Mouse (Mus musculus): ENCODE data around the gene Sinhcaf. TPM values are rescaled to one million over a fixed set of nuclear protein-coding genes. Genes with fewer than 3 reads are reported as not detected.
"Not testable (repeated sequence)": the region's sequence is repeated elsewhere in the genome, so short reads cannot be mapped to it uniquely, and the experiment has no call there.

The Sinhcaf gene
- polyA plus RNA-seq (2015; fragmentation: Nextera tagmentation; extraction: Ambion mirVana): 91.0 and 99.0 TPM in 2 replicates

GRCm38 (mm10) chr6:148946409-148946742, at the start of gene Sinhcaf:
TSS of gene Sinhcaf (minus strand) at chr6:148946467.
- H3K36me3 ChIP-seq (ENCODE audit: control insufficient read depth, insufficient read depth, low read length): 0 out of 2 replicates have a peak, but pooled peaks cover 2% of the 10 kb centered on the region
- peak within 1 kb of the TSS; percentile 94 for H3K4me3 ChIP-seq (ENCODE audit: low read length)
- no peaks in the 10 kb centered on the region for H3K9me3 ChIP-seq (ENCODE audit: control insufficient read depth, low read length)
- ATAC-seq (ENCODE audit: low read depth): peak; percentile 87
- H3K9ac ChIP-seq (ENCODE audit: low read length): peak within 1 kb of the TSS; percentile 97
- peak within 1 kb of the TSS; percentile 96 for H3K27ac ChIP-seq (ENCODE audit: low read length)
- no peaks in the 10 kb centered on the region for H3K27me3 ChIP-seq (ENCODE audit: control insufficient read depth, insufficient read depth, low read depth, low read length)
- peaks cover 11% of the 10 kb centered on the region; the same call in 1 of the 2 replicates for H3K4me1 ChIP-seq (replicated peaks; ENCODE audit: control insufficient read depth, insufficient read depth, low read length)
- WGBS: under 1% methylated on average over 42 of the region's 47 CpGs
- peak within 1 kb of the TSS; percentile 87 for H3K4me2 ChIP-seq (ENCODE audit: low read depth, low read length)

- H3K27me3 ChIP-seq (ENCODE audit: control insufficient read depth, insufficient read depth, low read depth, low read length): no peaks in the 10 kb centered on the region
- no peak overlapping the region for H3K4me2 ChIP-seq (ENCODE audit: low read depth, low read length)
- H3K36me3 ChIP-seq (ENCODE audit: control insufficient read depth, insufficient read depth, low read length): peaks cover 2% of the 10 kb centered on the region; the same call in 1 of the 2 replicates
- WGBS: 58% methylated on average over 5 of the region's 5 CpGs
- ATAC-seq (ENCODE audit: low read depth): no peak
- H3K9ac ChIP-seq (ENCODE audit: low read length): no peak overlapping the region
- H3K4me3 ChIP-seq (ENCODE audit: low read length): no peak overlapping the region
- H3K4me1 ChIP-seq (replicated peaks; ENCODE audit: control insufficient read depth, insufficient read depth, low read length): no peaks in the 10 kb centered on the region; the same call in 1 of the 2 replicates
- H3K9me3 ChIP-seq (ENCODE audit: control insufficient read depth, low read length): no peaks in the 10 kb centered on the region
- H3K27ac ChIP-seq (ENCODE audit: low read length): no peak overlapping the region
Observed at GRCm38 (mm10) chr6:148994327-148994999, 48.2 kb upstream of the Sinhcaf start.

DNA sequence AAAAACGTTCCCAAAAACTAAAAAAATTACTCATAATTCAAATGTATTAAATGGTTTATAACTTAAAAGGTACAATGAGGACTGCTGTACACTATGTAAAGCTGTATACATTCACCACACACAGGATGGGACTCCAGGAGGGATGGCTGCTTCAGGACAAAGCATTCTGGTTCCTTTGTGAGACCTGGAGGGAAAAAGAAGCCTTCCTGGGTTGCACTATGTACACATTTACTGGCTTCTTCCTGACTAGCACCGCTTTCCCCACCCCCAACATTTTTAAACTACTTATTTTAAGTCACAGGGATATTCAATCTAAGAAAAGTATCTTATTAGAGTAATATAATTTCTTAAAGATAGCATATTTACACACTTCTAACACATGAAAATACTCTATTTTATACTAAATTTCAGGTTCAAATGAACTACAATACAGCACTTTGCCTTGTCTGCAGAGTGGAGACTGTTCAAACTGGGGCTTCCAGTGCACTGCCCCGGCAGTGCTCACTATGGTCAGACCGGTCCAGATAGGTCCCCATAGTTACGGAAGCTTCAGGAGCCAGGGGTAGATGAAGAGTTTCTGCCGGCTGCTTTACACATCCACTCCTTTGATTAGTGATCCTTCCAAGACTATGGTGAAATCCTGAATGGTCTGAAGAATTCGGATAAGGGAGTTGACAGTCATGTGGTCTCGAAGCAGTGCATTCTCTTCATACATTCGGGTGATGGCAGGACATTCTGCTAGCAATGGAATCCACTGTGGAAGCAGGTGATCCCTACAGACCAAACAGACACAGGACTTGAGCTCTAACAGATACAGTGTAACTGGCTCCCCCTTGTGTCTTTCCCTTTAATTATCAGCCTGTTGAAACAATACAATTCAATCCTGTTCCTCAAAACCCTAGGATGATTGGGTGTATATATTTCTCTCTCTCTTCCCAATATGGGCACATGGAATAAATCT, 47.1 kb upstream of the Sinhcaf start:
- H3K4me3 ChIP-seq (ENCODE audit: low read length): no peak overlapping the region

DNA sequence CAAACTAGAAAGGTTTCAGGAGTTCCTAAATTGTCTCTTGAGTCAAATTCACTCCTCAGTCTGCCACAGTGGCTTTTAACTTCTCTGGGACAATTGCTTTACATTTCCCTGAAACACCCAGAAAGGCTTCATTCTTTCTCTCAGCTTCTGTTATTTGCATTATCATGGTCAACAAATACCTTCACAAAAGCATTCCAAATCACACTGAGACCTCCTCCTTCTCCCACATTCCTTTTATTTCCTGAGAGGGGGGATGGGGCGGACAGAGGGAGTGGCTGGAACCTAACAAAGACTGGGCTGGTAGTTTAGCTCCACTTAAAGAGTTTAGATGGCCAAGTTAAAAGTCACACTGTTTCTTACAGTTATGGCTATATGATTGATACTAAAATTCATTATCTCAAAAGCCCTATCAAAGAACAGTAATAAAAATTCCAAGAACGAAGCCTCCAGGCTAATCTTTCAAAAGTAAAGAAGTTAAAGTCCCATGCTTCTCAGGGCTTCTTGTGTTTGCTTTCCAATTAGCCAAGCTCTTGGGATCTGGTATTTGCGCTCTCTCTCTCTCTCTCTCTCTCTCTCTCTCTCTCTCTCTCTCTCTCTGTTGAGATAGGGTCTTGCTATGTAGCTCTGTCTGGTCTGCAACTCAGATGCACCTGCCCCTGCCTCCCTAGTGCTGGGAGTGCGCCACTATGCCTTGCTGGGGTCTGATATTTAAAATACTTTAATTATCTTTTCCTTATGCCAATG, 46.3 kb upstream of the Sinhcaf start:
- H3K27me3 ChIP-seq (ENCODE audit: control insufficient read depth, insufficient read depth, low read depth, low read length): no peaks in the 10 kb centered on the region
- H3K4me3 ChIP-seq (ENCODE audit: low read length): no peak overlapping the region
- H3K4me2 ChIP-seq (ENCODE audit: low read depth, low read length): no peak overlapping the region; the same call in 1 of the 2 replicates
- H3K4me1 ChIP-seq (replicated peaks; ENCODE audit: control insufficient read depth, insufficient read depth, low read length): no peaks in the 10 kb centered on the region; the same call in 1 of the 2 replicates
- no peaks in the 10 kb centered on the region for H3K9me3 ChIP-seq (ENCODE audit: control insufficient read depth, low read length)
- H3K27ac ChIP-seq (ENCODE audit: low read length): peak overlapping the region; percentile 81
- ATAC-seq (ENCODE audit: low read depth): peak; percentile 71; the same call in 1 of the 2 replicates
- WGBS: 44% methylated on average over 4 of the region's 4 CpGs
- no peak overlapping the region for H3K9ac ChIP-seq (ENCODE audit: low read length)
- no peaks in the 10 kb centered on the region for H3K36me3 ChIP-seq (ENCODE audit: control insufficient read depth, insufficient read depth, low read length)

More for the DNA sequence above, 47.1 kb upstream of the Sinhcaf start:
- H3K4me2 ChIP-seq (ENCODE audit: low read depth, low read length): no peak overlapping the region
- H3K27ac ChIP-seq (ENCODE audit: low read length): peak overlapping the region; percentile 81
- H3K9ac ChIP-seq (ENCODE audit: low read length): no peak overlapping the region
- H3K27me3 ChIP-seq (ENCODE audit: control insufficient read depth, insufficient read depth, low read depth, low read length): no peaks in the 10 kb centered on the region
- no peaks in the 10 kb centered on the region for H3K9me3 ChIP-seq (ENCODE audit: control insufficient read depth, low read length)
- 24% methylated on average over 9 of the region's 9 CpGs for whole genome bisulfite sequencing
- no peaks in the 10 kb centered on the region for H3K36me3 ChIP-seq (ENCODE audit: control insufficient read depth, insufficient read depth, low read length)
- H3K4me1 ChIP-seq (replicated peaks; ENCODE audit: control insufficient read depth, insufficient read depth, low read length): no peaks in the 10 kb centered on the region; the same call in 1 of the 2 replicates
- peak; percentile 68 for ATAC-seq (ENCODE audit: low read depth)

- no peaks in the 10 kb centered on the region for H3K9me3 ChIP-seq (ENCODE audit: control insufficient read depth, low read length)
- no peak overlapping the region for H3K9ac ChIP-seq (ENCODE audit: low read length)
- H3K4me3 ChIP-seq (ENCODE audit: low read length): no peak overlapping the region
- no peaks in the 10 kb centered on the region for H3K27me3 ChIP-seq (ENCODE audit: control insufficient read depth, insufficient read depth, low read depth, low read length)
- 50% methylated on average over 6 of the region's 6 CpGs for WGBS
- no peaks in the 10 kb centered on the region; the same call in 1 of the 2 replicates for H3K4me1 ChIP-seq (replicated peaks; ENCODE audit: control insufficient read depth, insufficient read depth, low read length)
- peak overlapping the region; percentile 81 for H3K27ac ChIP-seq (ENCODE audit: low read length)
- peak overlapping the region; percentile 5; the same call in 1 of the 2 replicates for H3K4me2 ChIP-seq (ENCODE audit: low read depth, low read length)
- no peaks in the 10 kb centered on the region for H3K36me3 ChIP-seq (ENCODE audit: control insufficient read depth, insufficient read depth, low read length)
- ATAC-seq (ENCODE audit: low read depth): no peak
Observed at GRCm38 (mm10) chr6:148991660-148992372, 45.5 kb upstream of the Sinhcaf start.

DNA sequence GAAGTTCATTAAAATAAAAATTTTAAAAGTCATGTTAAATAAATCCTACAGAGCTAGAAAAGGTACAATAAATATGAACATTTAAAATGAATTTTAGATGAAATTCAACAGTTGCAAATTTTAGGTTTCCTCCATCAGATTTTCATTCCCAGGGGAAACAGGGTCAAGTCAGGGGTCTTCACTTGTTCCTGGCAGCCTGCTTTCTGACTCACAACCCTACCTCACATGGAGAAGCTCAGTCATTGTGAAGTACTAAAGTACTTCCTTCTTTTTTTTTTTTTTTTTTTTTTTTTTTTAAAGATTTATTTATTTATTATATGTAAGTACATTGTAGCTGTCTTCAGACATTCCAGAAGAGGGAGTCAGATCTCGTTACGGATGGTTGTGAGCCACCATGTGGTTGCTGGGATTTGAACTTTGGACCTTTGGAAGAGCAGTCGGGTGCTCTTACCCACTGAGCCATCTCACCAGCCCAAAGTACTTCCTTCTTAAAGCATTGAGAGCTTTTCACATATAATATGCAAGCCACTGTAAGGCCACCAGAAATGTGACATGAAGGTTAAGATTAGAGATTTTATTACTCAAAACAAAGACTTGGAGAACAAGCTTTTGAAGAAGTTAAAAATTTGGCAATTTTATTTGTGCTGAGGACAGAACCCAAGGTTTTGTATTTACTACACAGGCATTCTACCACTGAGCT, 43.7 kb upstream of the Sinhcaf start:
- not testable (repeated sequence) for H3K4me1 ChIP-seq (replicated peaks; ENCODE audit: control insufficient read depth, insufficient read depth, low read length); ATAC-seq (ENCODE audit: low read depth); H3K27me3 ChIP-seq (ENCODE audit: control insufficient read depth, insufficient read depth, low read depth, low read length); H3K4me3 ChIP-seq (ENCODE audit: low read length); H3K9me3 ChIP-seq (ENCODE audit: control insufficient read depth, low read length); H3K36me3 ChIP-seq (ENCODE audit: control insufficient read depth, insufficient read depth, low read length); H3K4me2 ChIP-seq (ENCODE audit: low read depth, low read length); H3K9ac ChIP-seq (ENCODE audit: low read length); H3K27ac ChIP-seq (ENCODE audit: low read length)
- 58% methylated on average over 1 of the region's 3 CpGs for whole genome bisulfite sequencing

DNA sequence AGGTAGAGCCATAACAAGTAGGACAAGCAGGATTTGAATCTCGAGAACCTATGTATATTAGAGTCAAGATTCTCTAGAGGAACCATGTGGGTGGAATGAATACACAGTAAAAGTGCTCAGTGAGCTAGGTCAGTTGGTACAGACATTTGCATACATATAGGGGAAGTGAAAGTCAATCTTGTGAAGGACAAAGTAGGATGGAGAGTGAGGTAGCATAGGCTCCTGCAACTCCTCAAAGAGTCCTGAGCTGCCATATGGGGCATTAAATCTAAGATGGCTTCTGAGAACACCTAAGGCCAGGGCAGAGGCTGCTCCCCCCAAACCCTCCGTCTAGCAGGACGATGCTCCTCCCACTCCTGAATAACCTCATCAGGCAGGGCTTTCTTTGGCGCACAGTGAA, 39.7 kb upstream of the Sinhcaf start:
- no peak for ATAC-seq (ENCODE audit: low read depth)
- H3K27me3 ChIP-seq (ENCODE audit: control insufficient read depth, insufficient read depth, low read depth, low read length): no peaks in the 10 kb centered on the region
- H3K4me1 ChIP-seq (replicated peaks; ENCODE audit: control insufficient read depth, insufficient read depth, low read length): no peaks in the 10 kb centered on the region; the same call in 1 of the 2 replicates
- WGBS: 72% methylated on average over 4 of the region's 4 CpGs
- no peak overlapping the region for H3K9ac ChIP-seq (ENCODE audit: low read length)
- H3K4me2 ChIP-seq (ENCODE audit: low read depth, low read length): no peak overlapping the region
- no peak overlapping the region for H3K27ac ChIP-seq (ENCODE audit: low read length)
- no peaks in the 10 kb centered on the region for H3K9me3 ChIP-seq (ENCODE audit: control insufficient read depth, low read length)
- H3K4me3 ChIP-seq (ENCODE audit: low read length): no peak overlapping the region
- no peaks in the 10 kb centered on the region for H3K36me3 ChIP-seq (ENCODE audit: control insufficient read depth, insufficient read depth, low read length)

- Histone ChIP-seq H3K4me1 (replicated peaks; ENCODE audit: control insufficient read depth, insufficient read depth, low read length) (no peaks in the 10 kb centered on the region; the same call in 1 of the 2 replicates), H3K4me2 (ENCODE audit: low read depth, low read length) (no peak overlapping the region), H3K9me3 (ENCODE audit: control insufficient read depth, low read length) (no peaks in the 10 kb centered on the region), H3K27me3 (ENCODE audit: control insufficient read depth, insufficient read depth, low read depth, low read length) (no peaks in the 10 kb centered on the region), H3K27ac (ENCODE audit: low read length) (peak overlapping the region; percentile 12; the same call in 1 of the 2 replicates), H3K4me3 (ENCODE audit: low read length) (no peak overlapping the region), H3K9ac (ENCODE audit: low read length) (no peak overlapping the region), H3K36me3 (ENCODE audit: control insufficient read depth, insufficient read depth, low read length) (no peaks in the 10 kb centered on the region)
- no peak for ATAC-seq (ENCODE audit: low read depth)
- WGBS: 19% methylated on average over 2 of the region's 3 CpGs
Observed at GRCm38 (mm10) chr6:148980495-148980894, 34.2 kb upstream of the Sinhcaf start.

Measured in lung, embryonic 16.5 days (tissue).